Mouse (Mus musculus): ENCODE measurements at regions not wholly inside any gene's neighbourhood (a gene's known extent, or its start where the extent isn't known, plus 50 kb on each side); places are given as distances from the start of the nearest gene placed in this dataset.
"Not testable (repeated sequence)": the region's sequence is repeated elsewhere in the genome, so short reads cannot be mapped to it uniquely, and the experiment has no call there.

DNA sequence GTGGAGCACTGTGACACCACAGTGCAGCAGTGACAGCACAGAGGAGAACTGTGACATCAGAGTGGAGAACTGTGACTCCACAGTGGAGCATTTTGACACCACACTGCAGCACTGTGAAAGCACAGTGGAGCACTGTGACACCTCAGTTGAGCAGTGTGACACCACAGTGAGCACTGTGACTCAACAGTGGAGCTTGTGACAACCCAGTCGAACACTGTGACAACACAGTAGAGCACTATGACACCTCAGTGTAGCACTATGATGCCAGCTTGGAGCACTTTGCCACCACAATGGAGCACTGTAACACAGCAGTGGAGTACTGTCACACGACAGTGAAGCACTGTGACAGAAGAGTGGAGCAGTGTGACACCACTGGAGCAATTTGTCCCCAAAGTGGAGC, 79.7 kb upstream of the Scaf8 start:
- H3K9me3 ChIP-seq (replicated peaks): peaks cover 33% of the 10 kb centered on the region
- no peak overlapping the region for H3K9ac ChIP-seq
- H3K4me2 ChIP-seq: no peak overlapping the region
- ATAC-seq: no peak
- no peaks in the 10 kb centered on the region for H3K27me3 ChIP-seq (replicated peaks)
- H3K27ac ChIP-seq: no peak overlapping the region
- H3K4me3 ChIP-seq: no peak overlapping the region
- H3K4me1 ChIP-seq: no peaks in the 10 kb centered on the region
- WGBS (ENCODE audit: insufficient replicate concordance): 34% methylated on average over 2 of the region's 2 CpGs
- no peaks in the 10 kb centered on the region for H3K36me3 ChIP-seq

DNA sequence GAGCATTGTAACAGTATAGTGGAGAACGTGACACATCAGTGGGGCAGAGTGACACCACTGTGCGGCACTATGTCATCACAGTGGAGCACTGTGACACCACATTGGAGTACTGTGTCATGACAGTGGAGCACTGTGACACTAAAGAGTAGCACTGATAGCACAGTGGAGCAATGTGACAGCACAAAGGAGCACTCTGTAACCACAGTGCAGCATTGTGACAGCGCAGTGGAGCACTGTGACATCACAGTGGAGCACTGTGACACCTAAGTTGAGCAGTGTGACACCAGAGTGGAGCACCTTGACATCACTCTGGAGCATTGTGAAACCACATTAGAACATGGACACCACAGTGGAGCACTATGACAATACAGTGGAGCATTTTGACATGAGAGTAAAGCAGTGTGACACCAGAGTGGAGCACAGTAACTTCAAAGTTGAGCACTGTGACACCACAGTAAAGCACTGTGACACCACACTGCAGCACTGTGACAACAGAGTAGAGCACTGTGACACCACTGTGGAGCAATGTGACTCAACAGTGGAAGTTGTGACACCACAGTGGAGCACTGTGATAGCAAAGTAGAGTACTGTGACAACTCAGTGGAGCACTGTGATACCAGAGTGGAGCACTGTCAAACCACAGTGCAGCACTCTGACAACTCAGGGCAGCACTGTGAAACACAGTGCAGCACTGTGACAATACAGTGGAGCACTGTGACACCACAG, 77.5 kb upstream of the Scaf8 start:
- no peak for ATAC-seq
- H3K4me1 ChIP-seq: no peaks in the 10 kb centered on the region
- H3K9ac ChIP-seq: no peak overlapping the region
- no peaks in the 10 kb centered on the region for H3K27me3 ChIP-seq (replicated peaks)
- no peak overlapping the region for H3K4me2 ChIP-seq
- H3K9me3 ChIP-seq (replicated peaks): peaks cover 13% of the 10 kb centered on the region
- H3K36me3 ChIP-seq: no peaks in the 10 kb centered on the region
- H3K4me3 ChIP-seq: no peak overlapping the region
- H3K27ac ChIP-seq: no peak overlapping the region
- WGBS (ENCODE audit: insufficient replicate concordance): 31% methylated on average over 3 of the region's 3 CpGs

DNA sequence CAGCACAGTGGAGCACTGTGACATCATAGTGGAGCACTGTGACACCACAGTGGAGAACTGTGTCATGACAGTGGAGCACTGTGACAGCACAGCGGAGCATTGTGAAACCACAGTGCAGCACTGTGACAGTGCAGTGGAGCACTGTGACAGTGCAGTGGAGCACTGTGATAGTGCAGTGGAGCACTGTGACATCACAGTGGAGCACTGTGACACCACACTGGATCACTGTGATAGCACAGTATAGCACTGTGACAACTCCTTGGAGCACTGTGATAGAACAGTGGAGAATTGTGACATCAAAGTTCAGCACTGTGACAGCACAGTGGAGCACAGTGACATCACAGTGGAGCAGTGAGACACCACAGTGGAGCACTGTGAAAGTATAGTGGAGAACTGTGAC, 76.7 kb upstream of the Scaf8 start:
- Histone ChIP-seq H3K4me3 (no peak overlapping the region), H3K36me3 (no peaks in the 10 kb centered on the region), H3K27me3 (replicated peaks) (no peaks in the 10 kb centered on the region), H3K9ac (no peak overlapping the region), H3K4me1 (no peaks in the 10 kb centered on the region), H3K9me3 (replicated peaks) (peaks cover 6% of the 10 kb centered on the region), H3K4me2 (no peak overlapping the region), H3K27ac (no peak overlapping the region)
- 55% methylated on average over 1 of the region's 1 CpGs for WGBS (ENCODE audit: insufficient replicate concordance)
- peak; percentile 9; the same call in 1 of the 2 replicates for ATAC-seq

DNA sequence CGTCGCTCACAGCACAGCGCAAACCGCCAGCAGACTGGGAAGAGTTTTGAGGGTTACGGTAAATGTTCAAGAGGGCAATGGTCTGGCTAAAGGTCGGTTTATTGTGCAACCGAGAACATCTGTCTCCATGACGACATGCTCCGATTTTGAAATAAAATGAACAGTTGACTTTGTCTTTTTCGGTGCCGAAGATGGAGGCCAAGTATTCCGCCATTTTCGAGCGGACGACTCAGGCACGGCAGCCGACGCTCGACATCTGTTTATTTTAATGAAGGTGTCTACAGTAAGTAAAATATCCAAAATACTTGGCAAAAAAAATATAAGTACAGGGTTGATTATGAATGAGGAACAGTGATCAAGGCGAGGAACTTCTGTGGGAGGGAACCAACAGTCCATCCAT, 70.3 kb upstream of the Scaf8 start:
- not testable (repeated sequence) for H3K36me3 ChIP-seq; ATAC-seq; H3K4me3 ChIP-seq; H3K4me1 ChIP-seq; H3K9ac ChIP-seq; H3K27me3 ChIP-seq (replicated peaks); H3K9me3 ChIP-seq (replicated peaks); H3K4me2 ChIP-seq; H3K27ac ChIP-seq
- WGBS (ENCODE audit: insufficient replicate concordance): 75% methylated on average over 20 of the region's 20 CpGs

DNA sequence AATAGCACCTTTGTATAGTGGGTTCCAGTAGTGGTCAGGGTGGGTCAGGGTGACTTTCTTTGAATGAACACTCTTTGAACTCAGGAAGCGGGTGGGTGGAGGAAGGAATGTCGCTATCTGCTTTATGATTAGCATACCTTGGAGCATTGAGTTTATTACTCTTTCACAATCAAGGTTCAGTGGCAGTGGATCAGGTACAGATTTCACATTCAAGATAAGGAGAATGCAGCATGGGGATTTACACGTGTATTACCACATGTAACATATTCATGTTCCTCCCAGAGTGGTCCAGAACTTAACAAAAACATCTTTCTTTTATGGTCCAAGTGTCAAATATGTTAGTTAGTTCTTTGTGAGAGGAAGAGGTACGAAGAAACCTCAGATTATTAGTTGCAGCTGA, 60.9 kb upstream of the Scaf8 start:
- 59% methylated on average over 4 of the region's 4 CpGs for WGBS (ENCODE audit: insufficient replicate concordance)
- not testable (repeated sequence) for H3K4me3 ChIP-seq; H3K27me3 ChIP-seq (replicated peaks); H3K27ac ChIP-seq; H3K9me3 ChIP-seq (replicated peaks); H3K4me2 ChIP-seq; H3K9ac ChIP-seq; ATAC-seq; H3K4me1 ChIP-seq; H3K36me3 ChIP-seq

DNA sequence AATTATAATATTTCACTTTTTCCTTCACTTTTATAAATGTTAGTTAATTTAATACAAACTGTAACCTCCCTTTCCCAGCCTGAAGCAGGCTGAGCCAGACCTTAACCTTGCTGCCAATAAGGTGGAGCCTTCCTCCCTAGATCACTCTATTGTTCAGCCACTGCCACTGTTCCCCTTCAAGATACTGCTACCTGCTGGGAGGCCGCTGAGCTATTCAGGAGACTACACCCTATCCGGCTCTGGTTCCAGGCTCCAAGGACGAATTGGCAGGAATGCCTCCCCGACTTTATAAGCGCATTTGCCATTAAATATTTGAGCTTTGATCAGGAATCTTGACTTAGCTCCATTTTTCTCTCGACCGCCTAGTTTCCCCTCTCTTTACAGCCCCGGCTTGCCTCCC, 59.9 kb upstream of the Scaf8 start:
- not testable (repeated sequence) for ATAC-seq; H3K4me2 ChIP-seq; H3K27me3 ChIP-seq (replicated peaks); H3K4me3 ChIP-seq; H3K36me3 ChIP-seq; H3K9ac ChIP-seq; H3K9me3 ChIP-seq (replicated peaks); H3K27ac ChIP-seq; H3K4me1 ChIP-seq
- 37% methylated on average over 8 of the region's 8 CpGs for WGBS (ENCODE audit: insufficient replicate concordance)

DNA sequence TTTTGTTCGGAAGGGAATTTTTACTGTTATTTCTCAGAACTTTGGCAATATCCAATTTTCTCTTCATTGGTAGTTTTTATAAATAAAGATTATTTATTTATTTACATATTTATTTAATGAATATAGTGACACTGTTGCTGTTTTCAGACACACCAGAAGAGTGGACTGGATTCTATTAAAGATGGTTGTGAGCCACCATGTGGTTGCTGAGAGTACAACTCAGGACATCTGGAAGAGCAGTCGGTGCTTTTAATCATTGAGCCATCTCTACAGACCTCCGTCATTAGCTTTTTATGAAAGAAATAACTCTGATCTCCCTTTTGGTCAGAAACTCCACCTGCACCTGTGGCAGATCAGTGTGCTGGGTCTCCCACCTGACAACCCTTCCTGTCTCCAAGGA, 59.4 kb upstream of the Scaf8 start:
- ATAC-seq: not testable (repeated sequence)

DNA sequence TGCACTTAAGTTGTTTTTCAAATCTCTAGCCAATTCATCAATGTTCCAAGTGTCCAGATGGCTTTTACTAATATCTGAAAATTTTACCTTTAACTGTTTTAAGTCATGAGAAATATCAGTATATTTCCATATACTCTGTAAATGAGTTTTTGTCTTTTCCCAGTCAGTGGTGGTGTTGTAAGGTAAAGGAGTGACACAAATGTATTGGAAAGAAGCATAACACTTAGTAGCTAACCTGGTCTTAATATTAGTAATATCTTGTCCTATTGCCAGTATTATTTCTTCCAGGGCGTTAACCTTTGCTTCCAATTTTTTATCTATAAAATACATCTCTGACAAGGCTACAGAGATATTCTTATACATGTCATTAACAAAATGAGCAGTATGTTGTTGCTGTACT, 51.4 kb upstream of the Scaf8 start:
- 76% methylated on average over 1 of the region's 1 CpGs for WGBS (ENCODE audit: insufficient replicate concordance)
- not testable (repeated sequence) for H3K9ac ChIP-seq; H3K36me3 ChIP-seq; H3K27me3 ChIP-seq (replicated peaks); H3K4me1 ChIP-seq; H3K4me3 ChIP-seq; H3K4me2 ChIP-seq; H3K27ac ChIP-seq; ATAC-seq
- peaks cover 22% of the 10 kb centered on the region; the same call in 1 of the 2 replicates for H3K9me3 ChIP-seq (replicated peaks)

More for the DNA sequence above, 59.4 kb upstream of the Scaf8 start:
- H3K4me3 ChIP-seq; H3K27me3 ChIP-seq (replicated peaks); H3K9ac ChIP-seq; H3K27ac ChIP-seq; H3K4me1 ChIP-seq; H3K4me2 ChIP-seq; H3K9me3 ChIP-seq (replicated peaks); H3K36me3 ChIP-seq: not testable (repeated sequence)
- 65% methylated on average over 3 of the region's 3 CpGs for WGBS (ENCODE audit: insufficient replicate concordance)
